In genomic region chr11:3137279-3137678, GRCm38 (mm10) we compare ENCODE assay signal across 7 mouse cellular contexts. TPM values are rescaled to one million over a fixed set of nuclear protein-coding genes. Genes with fewer than 3 reads are reported as not detected.
DNase-seq lines count a peak whose midpoint lies in the region; ATAC-seq and TF ChIP-seq lines count a peak whose summit lies in the region.
"Not testable (repeated sequence)": the region's sequence is repeated elsewhere in the genome, so short reads cannot be mapped to it uniquely, and the experiment has no call there.

No protein-coding gene starts in this region.

- H3K36me3 ChIP-seq in forebrain, embryonic 15.5 days; heart, postnatal 0 days (replicated peaks; ENCODE audit: control insufficient read depth, insufficient read depth, low read length); liver, embryonic 11.5 days (ENCODE audit: control insufficient read depth, insufficient read depth, low read length); midbrain, embryonic 13.5 days: not testable (repeated sequence)

- H3K4me2 ChIP-seq in forebrain, embryonic 15.5 days (replicated peaks); heart, postnatal 0 days (ENCODE audit: low read depth, low read length); liver, embryonic 11.5 days; midbrain, embryonic 13.5 days (replicated peaks): not testable (repeated sequence)

- peak; percentile 33 for DNase-seq in adrenal gland, postnatal 14 days
- not testable (repeated sequence) for DNase-seq in heart, postnatal 0 days (ENCODE audit: low spot score)
- DNase-seq in kidney, adult 9 months = peak; percentile 46
- DNase-seq in liver, embryonic 11.5 days (ENCODE audit: low spot score) = peak; percentile 64
- peak; percentile 68 to 90 for DNase-seq in spleen, postnatal 4 days (ENCODE audit: low spot score in 2 of 2)

- peaks cover 21% of the 10 kb centered on the region for H3K9me3 ChIP-seq in forebrain, embryonic 15.5 days
- not testable (repeated sequence) for H3K9me3 ChIP-seq in heart, postnatal 0 days (replicated peaks; ENCODE audit: control insufficient read depth, low read length); liver, embryonic 11.5 days (ENCODE audit: control insufficient read depth, low read length)
- peaks cover 17% of the 10 kb centered on the region for H3K9me3 ChIP-seq in midbrain, embryonic 13.5 days

- not testable (repeated sequence) for TF ChIP-seq EP300 in heart, postnatal 0 days (IDR thresholded peaks at IDR 0.05; ENCODE audit: low read depth)

- WGBS in forebrain, embryonic 15.5 days = 94% methylated on average over 4 of the region's 4 CpGs
- WGBS in heart, postnatal 0 days = 84% methylated on average over 4 of the region's 4 CpGs
- 86% methylated on average over 4 of the region's 4 CpGs for WGBS in liver, embryonic 11.5 days
- 90% methylated on average over 4 of the region's 4 CpGs for WGBS in midbrain, embryonic 13.5 days

- not testable (repeated sequence) for TF ChIP-seq CTCF in heart, postnatal 0 days (IDR thresholded peaks at IDR 0.05; ENCODE audit: low read depth)

- H3K27ac ChIP-seq in forebrain, embryonic 15.5 days (replicated peaks); heart, postnatal 0 days (ENCODE audit: low read depth); liver, embryonic 11.5 days (ENCODE audit: low read depth, low read length); midbrain, embryonic 13.5 days: not testable (repeated sequence)

- not testable (repeated sequence) for H3K9ac ChIP-seq in forebrain, embryonic 15.5 days (replicated peaks); heart, postnatal 0 days (replicated peaks; ENCODE audit: low read depth, low read length); liver, embryonic 11.5 days (ENCODE audit: low read depth, low read length); midbrain, embryonic 13.5 days (replicated peaks)

- not testable (repeated sequence) for H3K27me3 ChIP-seq in forebrain, embryonic 15.5 days; heart, postnatal 0 days (ENCODE audit: control insufficient read depth, insufficient read depth, low read length); liver, embryonic 11.5 days (replicated peaks; ENCODE audit: control insufficient read depth, insufficient read depth, low read length); midbrain, embryonic 13.5 days

- ATAC-seq in forebrain, embryonic 15.5 days (replicated peaks) = peak; percentile 15; the same call in 1 of the 2 replicates
- ATAC-seq in heart, postnatal 0 days (ENCODE audit: insufficient read depth, low read depth) = peak; percentile 9
- ATAC-seq in liver, embryonic 11.5 days (replicated peaks; ENCODE audit: low FRiP score) = peak; percentile 11
- ATAC-seq in midbrain, embryonic 13.5 days = peak; percentile 9

- H3K4me1 ChIP-seq in forebrain, embryonic 15.5 days; heart, postnatal 0 days (ENCODE audit: control insufficient read depth, insufficient read depth); liver, embryonic 11.5 days (replicated peaks; ENCODE audit: control insufficient read depth, insufficient read depth, low read length); midbrain, embryonic 13.5 days (replicated peaks): not testable (repeated sequence)

- H3K4me3 ChIP-seq in forebrain, embryonic 15.5 days; heart, postnatal 0 days (ENCODE audit: low read depth, low read length); liver, embryonic 11.5 days (ENCODE audit: low read depth, low read length); midbrain, embryonic 13.5 days (replicated peaks): not testable (repeated sequence)

RNA-seq across cellular contexts. Expression of gene Sfi1, which starts 56.0 kb away (rescaled TPM):
- total RNA-seq in adrenal gland, postnatal 14 days (2021) = 39.4 and 60.7 TPM in 2 replicates
- polyA plus RNA-seq in forebrain, embryonic 15.5 days (2015; fragmentation: Nextera tagmentation; extraction: Ambion mirVana) = 16.2 and 16.4 TPM in 2 replicates
- total RNA-seq in heart, postnatal 0 days (2014; rRNA removed; ENCODE audit: low replicate concordance) = 7.1 and 13.2 TPM in 2 replicates
- polyA plus RNA-seq in heart, postnatal 0 days (2015; fragmentation: Nextera tagmentation; extraction: Ambion mirVana) = 5.3 and 5.4 TPM in 2 replicates
- polyA plus RNA-seq in liver, embryonic 11.5 days (2014; fragmentation: Nextera tagmentation; extraction: Ambion mirVana) = 8.6 and 10.9 TPM in 2 replicates
- 17.9 and 18.6 TPM in 2 replicates for polyA plus RNA-seq in midbrain, embryonic 13.5 days (2015; fragmentation: Nextera tagmentation; extraction: Ambion mirVana)
